Mouse (Mus musculus) CD4-positive, CD25-positive, alpha-beta regulatory T cell, adult 4 months (primary cell): ENCODE results near the gene Fam162b. TPM values are rescaled to one million over a fixed set of nuclear protein-coding genes. Genes with fewer than 3 reads are reported as not detected.

Experiments
- ATAC-seq: one replicate; pipeline ENCODE4 v1.8.0; 2017
- polyA plus RNA-seq, 2 experiments: library from polyadenylated mRNA; unstranded; fragments of 100-300 nt; shearing (Covaris generic); gene quantifications; one replicate each; pipeline ENCODE4 v1.2.1; 2017

Gene Fam162b
- polyA plus RNA-seq: not detected

DNA sequence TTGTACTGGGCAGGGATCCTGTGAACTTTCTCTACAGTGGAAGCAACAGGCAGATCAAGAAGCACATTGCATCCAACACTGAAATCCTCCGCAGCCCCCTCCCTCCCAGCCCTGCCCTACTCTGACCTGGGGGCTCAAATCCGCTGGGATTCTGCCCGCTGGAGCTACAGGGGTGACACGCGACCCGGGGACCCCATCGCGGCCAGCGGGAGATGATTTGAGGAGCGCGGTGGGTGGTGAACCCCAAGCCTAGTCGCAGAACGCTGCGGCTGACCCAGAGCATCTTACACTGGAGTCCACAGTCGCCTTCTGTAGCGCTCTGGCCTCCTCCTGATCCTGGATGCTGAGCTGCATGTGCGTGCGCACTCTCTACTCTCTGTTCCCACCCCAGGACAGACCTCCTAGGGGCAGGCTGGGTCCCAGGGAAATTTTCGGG is at the start of gene Fam162b:
TSS of gene Fam162b (minus strand) at position 379 of the 436 bp plus-strand sequence.
- ATAC-seq: no peak

DNA sequence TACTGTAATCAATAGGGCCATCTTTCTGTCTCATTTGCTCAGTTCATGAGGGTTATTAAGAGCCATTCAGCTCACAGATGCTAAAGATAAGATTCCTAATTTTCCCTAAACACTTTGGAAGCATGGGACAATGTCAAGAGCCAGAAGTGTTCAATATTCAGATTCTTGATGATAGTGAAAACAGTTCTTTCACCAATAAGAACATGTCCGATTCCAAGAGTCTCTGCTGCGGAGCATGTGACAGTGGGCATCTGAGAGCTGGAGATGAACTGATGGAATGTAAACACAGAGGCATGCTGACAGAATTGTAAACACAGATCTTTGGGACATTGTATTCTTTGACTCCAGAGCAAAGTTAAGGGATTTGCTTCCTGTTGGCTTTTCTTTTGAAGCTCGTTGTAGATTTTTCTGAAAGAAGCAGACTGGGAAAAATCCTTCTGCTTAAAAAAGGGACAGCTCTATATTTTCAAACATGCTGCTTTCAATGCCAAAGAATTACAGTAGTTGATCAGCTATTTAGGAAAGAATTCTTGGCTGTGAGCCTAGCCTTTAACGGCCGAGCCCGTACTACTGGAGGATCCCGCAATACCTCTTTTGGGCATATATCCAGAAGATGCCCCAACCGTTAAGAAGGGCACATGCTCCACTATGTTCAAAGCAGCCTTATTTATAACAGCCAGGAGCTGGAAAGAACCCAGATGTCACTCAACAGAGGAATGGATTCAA is 41.3 kb upstream of the Fam162b start, which contains the start of gene Gprc6a:
TSS of gene Gprc6a (minus strand) at position 51 of the 726 bp plus-strand sequence.
- no peak for ATAC-seq

DNA sequence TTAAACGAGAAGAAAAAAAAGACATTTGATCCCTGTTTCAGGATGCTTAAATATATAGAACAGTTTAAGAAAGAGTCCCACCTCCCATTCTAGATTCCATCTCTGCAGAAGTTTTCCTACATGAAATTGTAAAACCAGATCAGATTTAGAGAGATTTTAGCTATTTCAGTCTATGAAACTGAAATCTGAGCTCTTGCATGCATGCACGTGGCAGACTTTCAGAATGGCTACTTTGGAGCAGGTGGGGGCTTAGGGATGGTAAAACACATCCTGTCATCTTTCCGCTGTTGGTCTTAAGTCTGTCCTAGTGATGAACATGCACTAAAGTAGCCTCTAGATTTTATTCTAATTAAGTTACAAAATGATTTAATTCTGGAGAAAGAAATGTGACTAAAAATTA is 30.9 kb upstream of the Fam162b start:
- ATAC-seq: no peak

DNA sequence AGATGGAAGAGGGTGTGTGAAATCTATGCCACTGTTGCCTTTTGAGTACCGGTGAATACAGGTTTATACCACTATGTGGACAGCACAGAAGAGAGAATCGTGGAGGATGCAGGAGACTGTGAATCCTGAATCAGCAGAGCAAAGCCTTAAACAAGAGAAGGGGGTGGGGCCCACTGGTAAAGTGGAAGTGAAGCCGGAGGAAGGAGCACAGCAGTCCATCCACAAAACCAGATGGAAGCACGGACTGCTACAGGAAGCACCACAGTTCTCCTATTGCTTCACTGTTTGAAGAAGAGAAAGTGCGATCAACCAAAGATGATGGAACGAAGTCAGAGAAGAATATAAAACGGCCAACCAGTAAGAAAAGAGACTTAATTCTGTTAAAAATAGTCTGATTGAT is 29.8 kb upstream of the Fam162b start:
- no peak for ATAC-seq

DNA sequence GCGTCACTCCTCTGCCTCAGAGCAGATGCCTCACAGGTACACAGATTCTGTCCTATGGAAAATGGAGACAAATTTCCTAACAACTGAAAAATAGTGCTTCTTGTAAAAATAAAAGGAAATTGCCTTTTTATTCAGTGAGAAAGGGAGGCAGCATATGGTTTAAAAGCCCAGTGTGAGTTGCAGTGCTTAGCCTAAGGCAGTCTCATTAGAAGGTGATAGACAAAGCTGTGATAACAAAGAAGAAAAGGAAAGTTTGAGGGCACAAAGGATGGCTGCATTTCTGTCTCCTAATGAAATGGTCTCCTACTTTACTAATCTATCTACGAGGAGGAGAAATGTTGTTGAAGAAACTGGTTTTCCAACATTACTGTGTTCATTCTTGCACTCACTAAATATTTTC is 28.2 kb upstream of the Fam162b start:
- no peak for ATAC-seq

DNA sequence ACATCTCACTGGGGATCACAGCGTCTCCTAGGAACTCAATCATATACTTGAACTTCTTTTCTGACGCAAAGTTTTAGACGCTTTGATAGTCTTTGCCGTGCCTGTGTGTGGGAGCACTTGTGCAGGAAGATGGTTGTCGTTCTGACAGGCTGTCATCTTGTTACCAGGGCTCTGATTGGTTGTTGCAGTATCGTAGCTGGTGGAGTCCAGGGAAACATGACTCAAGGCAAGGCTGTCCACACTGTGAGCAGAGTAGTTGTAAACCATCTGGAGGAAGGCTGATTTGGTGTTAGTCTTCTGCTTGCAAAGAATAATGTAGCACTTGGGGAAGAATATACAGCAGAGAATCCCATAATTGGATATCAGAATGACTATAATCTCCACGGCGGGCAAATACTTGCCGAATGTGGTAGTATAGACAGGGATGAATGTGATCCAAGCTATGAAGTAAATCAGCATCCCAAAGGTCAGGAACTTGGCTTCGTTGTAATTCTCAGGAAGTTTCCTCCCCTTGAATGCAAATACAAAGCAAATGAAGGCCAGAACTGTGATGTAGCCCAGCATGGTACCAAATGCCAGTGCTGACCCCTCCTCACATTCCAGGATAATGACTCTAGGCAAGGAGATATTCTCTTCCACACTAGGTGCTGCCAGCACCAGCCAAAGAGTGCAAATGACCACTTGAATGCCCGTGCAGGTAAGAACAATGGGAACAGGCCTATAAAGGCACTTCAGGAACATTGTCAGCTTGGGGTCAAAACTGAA is 24.7 kb upstream of the Fam162b start:
- no peak for ATAC-seq

DNA sequence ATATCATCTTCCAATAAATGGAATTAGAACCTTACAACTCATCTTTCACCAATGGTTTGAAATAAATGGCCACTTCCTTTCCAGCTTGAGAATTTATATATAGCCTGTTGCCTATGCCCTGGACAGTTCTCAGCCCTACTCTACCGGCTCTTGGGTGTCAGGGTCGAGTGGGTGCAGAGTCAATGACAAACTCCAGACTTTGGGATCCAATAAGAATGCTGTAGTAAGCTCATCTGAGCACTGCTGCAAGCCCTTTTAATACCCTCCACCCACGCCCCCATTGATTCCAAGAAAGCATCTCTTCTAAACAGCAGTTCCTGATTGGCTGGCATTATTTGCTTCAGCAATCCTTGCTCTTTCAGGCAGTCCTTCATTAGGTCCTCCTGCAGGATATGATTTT is 23.1 kb upstream of the Fam162b start:
- ATAC-seq: no peak

DNA sequence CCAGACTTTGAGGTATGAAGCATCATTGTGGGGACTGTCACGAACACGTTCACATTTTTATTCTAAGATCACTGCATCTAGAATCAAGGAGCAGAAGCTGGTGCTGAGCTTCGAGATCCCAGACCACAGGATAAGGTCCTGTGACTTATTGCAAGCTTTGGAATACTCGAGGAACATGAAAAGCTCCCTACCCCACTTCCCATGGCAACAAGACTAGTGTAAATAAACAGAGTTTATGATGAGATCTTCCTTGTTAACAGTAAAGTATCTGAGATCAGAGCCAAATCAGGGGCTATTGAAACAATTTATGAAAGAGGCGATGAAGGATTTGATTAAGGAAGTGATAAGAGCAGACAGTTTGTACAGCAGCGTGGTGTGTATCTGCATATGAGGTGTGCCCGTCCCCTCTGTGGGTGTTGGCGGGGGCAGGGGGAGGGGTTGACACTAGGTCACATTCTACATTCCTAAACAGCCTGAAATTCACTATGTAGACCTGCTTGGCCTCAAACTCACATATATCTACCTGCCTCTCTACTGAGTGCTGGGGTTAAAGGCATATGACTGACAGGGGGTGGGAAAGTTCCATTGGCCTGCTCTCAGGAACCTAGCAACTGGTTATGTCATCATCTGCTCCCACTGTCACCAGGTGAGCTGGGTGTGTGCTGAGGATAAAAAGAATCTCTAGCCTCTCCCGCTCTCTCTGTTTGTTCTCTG is 21.8 kb upstream of the Fam162b start:
- ATAC-seq: no peak

DNA sequence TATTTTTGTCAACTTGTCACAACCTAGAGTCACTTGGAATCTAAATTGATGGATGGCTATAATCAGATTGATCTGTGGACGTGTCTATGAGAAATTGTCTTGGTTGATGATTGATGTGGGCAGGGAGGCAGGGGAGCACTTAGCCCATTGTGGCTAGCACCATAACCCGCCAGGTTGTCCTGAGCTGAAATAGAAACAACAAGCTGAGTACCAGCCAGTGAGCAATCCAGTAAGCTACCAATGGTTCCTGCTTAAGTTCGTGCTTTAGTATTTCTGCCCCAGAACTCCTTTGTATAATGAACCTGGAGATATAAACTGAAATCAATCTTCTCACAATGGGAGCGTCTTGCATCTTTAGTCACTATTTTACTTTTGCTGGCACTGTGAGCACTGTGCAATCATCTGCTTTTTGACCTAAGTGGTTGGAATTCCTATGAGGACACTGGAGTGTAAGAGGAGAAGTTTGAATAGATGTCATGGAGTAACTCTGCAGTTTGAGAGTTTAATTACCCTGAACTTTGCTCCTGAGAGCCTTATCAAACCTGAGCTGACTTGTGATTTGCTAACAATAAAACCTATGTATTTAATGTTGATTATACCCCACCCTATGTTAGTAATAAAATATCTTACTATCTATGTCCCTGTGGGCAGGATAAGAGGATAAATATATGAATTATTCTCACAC is 19.6 kb upstream of the Fam162b start:
- ATAC-seq: no peak

DNA sequence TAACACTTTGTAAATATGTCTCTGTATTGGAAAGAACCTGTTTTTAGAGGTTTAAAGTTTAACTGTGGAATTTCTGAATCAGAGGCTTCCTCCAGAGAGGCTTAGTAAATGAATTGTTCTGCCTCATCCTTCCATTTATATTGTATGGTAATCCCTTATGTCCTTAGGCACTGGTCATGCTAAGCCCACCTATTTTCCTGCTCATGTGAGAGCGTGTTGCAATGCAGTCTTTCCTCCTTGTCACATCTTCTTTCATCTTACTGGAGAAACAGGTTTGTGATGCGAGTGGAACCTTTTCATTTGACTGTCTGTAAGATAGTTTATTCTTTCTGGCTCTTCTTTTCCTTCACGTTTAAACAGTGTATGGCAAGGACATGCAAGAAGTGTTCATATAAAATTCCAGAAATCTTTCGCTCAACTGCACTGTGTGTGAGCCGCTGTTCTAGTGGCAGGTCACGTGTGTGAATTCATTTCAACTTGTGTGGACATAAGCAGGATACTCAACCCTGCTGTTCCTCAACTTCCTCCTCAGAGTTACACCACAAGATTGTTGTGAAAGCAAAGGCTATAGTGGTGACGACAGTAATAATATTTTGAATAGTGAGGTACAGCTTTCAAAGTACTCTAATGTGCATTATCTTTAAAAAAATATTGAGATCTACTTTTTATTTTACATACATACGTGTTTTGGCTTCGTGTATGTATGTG is 6.8 kb upstream of the Fam162b start:
- ATAC-seq: no peak

DNA sequence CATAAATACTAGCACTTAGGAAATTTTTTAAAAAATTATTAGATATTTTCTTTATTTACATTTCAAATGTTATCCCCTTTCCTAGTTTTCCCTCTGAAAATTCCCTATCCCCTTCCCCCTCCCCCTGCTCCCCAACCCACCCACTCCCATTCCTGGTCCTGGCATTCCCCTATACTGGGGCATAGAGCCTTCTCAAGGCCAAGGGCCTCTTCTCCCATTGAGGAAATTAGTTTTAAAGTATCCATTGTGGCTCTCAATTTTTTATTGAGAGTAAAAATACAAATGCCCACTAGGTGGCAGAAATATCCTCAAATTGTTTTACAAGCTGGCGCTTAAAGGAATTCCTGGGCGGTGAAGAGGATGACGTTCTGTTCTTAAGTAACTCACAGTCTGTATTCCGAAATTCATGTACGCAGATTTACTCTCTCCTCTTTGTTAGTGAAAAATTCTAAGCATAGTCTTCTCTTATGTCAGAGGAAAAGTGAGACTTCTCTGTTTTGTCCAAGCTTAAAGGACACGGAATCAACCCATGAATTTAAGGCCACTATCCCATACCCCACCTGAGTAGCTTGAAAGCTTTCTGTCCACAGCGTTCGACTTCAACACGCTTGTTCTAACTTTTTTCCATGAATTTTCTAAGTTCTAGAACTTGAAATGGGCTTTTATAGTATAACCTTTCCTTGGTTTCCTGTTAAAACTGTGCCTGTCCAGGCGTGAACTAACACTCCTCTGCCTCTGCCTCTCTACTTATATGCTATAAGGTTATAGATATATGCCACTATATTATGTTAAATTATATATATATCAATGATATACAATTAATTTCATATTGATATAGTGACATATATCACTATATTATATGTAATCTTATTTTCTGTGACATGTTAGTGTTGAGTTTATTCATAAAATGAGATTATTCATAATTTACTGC is 4.9 kb upstream of the Fam162b start:
- ATAC-seq: peak; percentile 53

DNA sequence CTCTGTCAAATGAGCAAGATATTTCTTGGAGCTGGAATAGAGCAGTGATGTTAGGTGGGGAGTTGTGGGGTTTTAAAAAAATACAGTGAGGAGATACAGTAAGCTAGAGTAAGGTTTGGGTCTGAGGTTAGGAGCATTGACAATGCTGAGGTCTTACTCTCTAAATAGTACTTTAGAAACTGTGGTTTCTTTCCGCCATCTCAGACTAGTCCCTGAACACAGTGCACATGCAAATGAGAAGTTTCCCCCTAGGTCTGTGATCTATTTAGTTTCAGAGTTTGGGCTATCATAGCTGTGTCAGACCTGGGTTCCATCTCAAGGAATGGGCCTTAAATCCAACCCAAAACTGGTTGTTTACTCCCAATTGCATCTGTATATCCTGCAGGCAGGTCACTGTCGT is 1.3 kb upstream of the Fam162b start:
- no peak for ATAC-seq

DNA sequence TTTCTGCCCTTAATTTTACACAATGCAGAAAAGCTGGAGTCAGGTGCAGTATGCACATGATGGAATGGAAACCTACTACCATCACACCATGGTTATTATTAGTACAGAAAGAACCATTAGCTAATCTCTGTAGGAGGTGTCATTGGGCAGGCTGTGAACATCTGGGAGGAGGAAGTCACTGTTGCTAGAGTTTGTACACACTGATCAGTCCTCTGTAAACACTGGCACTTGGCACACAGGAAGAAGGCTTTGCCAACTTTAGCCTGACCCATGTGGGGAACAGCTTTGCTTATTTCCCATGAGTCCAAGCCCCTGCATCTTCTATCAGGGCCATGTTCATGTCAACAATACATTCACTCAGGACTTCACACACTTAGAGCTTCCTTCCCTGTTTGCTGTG is 5.4 kb downstream of the Fam162b start:
- ATAC-seq: no peak

DNA sequence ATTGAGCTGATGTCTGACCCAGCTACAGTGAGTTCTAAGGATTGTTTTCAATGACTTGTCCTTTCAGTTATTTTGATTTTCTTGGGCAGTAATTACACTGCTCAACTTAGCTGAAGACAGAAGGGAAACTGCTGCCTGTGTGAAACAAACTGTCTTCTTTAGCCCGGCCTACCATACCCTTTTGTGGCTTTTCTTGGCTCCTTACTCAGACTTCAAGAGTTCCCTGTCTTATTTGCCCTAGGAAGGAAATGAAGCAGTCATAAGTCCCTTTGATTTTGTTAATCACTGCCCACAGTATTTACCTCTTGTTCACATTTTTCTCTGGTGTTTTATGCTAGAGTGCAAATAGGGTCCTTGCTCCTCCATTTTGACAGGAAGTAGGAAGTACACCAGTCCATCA is 5.9 kb downstream of the Fam162b start:
- no peak for ATAC-seq

DNA sequence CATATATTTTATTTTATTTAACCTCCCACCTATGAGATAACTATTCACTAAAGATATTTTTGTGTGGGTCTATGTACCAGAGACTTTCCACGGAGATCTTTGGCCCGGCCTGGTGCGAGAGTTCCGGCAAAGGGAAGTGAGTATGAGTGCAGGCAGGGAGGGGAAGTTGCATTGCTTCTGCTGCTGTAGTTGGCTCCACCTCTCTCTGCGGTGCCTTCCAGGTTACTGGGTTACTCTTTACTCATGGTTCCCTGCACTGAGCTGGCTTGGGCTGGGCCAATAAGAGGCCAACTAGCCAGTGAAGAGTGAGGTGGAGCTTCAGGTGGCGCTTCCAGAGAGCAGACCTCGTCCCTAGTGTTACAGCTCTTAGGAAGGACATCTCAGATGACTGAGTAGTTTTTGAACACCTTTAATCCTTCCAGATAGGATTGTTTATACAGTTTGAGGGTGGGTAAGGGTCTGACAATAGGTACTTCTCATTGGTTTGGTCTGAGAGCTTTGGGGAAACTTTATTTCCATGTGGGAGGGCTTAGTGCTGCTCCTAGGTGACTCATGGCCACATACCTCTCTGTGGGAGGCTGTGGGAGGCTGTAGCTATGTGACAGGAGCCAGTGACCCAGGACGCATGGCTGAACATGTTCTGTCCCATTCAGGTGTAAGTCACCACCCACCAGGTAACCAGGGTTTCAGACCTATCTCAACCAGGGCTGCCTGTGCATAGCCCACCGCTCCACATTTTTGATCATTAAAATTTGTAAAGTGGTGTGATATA is 18.9 kb downstream of the Fam162b start:
- no peak for ATAC-seq

DNA sequence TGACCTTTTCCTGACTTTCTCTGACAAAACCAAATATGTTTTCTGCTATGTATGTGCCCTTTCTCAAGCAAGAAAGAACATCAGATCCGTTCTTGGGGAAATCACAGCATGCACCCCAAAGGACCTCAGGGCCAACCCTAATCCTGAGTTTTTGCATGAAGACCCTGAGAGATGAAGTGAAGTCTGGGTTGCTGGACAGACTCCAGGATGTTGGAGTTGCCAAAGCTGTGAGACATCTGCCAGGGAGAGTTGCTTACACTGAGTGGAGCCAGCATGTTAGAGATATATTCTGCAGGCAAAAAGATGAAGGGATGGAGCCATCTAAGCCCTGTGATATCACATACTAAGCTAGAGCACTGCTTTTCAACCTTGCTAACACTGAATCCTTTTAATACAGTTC is 34.3 kb downstream of the Fam162b start:
- ATAC-seq: no peak

DNA sequence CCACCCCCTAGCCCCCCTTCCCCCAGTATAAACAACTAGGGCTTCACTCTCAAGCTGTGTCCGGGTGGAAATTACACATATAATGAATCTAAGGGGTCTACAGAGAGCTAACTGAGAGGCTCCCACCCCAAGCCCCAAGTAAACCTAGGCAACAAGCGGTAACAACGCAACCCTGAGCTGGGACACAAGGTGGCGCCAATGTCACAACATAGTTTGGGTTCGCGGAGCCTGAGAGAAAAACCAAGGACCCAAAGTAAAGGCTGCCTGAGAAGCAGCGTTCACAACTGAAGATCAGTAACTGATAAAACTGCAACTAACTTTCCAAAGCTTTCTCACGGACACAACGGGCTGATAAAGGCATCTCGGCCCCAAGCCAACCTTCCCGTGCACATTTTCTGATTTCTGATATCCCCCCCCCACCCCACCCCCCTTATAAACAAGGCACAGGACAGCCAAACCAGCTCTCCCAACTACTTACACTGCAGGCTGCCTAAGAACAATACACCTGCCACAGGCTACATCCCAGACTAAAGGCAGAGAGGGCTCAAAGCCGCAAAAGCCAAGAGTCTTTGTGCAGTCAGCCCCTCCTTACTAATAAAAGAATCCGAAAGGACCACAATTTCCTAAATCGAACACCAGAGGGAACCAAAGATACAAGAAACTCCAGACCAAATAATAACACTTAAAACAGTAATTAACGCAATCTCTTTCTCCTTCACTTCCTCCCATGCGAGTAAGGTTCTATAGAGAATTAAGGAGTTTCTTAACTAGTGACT is 36.8 kb downstream of the Fam162b start:
- ATAC-seq: peak; percentile 83
